Mouse (Mus musculus) embryo, embryonic 10.5 days (tissue): ENCODE measurements around the gene Vav3.

ENCODE experiments used
- DNase-seq: peaks from one replicate; pipeline ENCODE4 v3.0.0-alpha.2; 2015; ENCODE audit warnings: low spot score

Vav3 gene

GRCm38 (mm10) chr3:109352690-109353089 is 12.2 kb downstream of the Vav3 start:
- no peak for DNase-seq

- no peak for DNase-seq
Measured at GRCm38 (mm10) chr3:109353814-109354213, 13.4 kb downstream of the Vav3 start.

- no peak for DNase-seq
Measured at GRCm38 (mm10) chr3:109355158-109355557, 14.7 kb downstream of the Vav3 start.

- DNase-seq = no peak
Measured at GRCm38 (mm10) chr3:109360746-109361145, 20.3 kb downstream of the Vav3 start.

GRCm38 (mm10) chr3:109361882-109362281 is 21.4 kb downstream of the Vav3 start:
- DNase-seq = no peak

- no peak for DNase-seq
Measured at GRCm38 (mm10) chr3:109362310-109362709, 21.9 kb downstream of the Vav3 start.

GRCm38 (mm10) chr3:109363522-109363921 is 23.1 kb downstream of the Vav3 start:
- DNase-seq = no peak

- DNase-seq = no peak
Measured at GRCm38 (mm10) chr3:109365875-109366274, 25.4 kb downstream of the Vav3 start.

- no peak for DNase-seq
Measured at GRCm38 (mm10) chr3:109366411-109366851, 26.0 kb downstream of the Vav3 start.

- no peak for DNase-seq
Measured at GRCm38 (mm10) chr3:109368383-109369289, 28.2 kb downstream of the Vav3 start.

- no peak for DNase-seq
Measured at GRCm38 (mm10) chr3:109371576-109371975, 31.1 kb downstream of the Vav3 start.

GRCm38 (mm10) chr3:109372678-109373077 is 32.2 kb downstream of the Vav3 start:
- no peak for DNase-seq

GRCm38 (mm10) chr3:109378278-109378677 is 37.8 kb downstream of the Vav3 start:
- no peak for DNase-seq

GRCm38 (mm10) chr3:109378684-109379083 is 38.2 kb downstream of the Vav3 start:
- DNase-seq = no peak

- no peak for DNase-seq
Measured at GRCm38 (mm10) chr3:109388730-109389129, 48.3 kb downstream of the Vav3 start.

- no peak for DNase-seq
Measured at GRCm38 (mm10) chr3:109401527-109401926, 61.1 kb downstream of the Vav3 start.

- DNase-seq = no peak
Measured at GRCm38 (mm10) chr3:109411294-109411693, 70.8 kb downstream of the Vav3 start.

GRCm38 (mm10) chr3:109420403-109420802 is 80.0 kb downstream of the Vav3 start:
- DNase-seq = no peak

- DNase-seq = no peak
Measured at GRCm38 (mm10) chr3:109421019-109421418, 80.6 kb downstream of the Vav3 start.

- no peak for DNase-seq
Measured at GRCm38 (mm10) chr3:109423440-109424079, 83.1 kb downstream of the Vav3 start.

- peak; percentile 18 for DNase-seq
Measured at GRCm38 (mm10) chr3:109431285-109431684, 90.8 kb downstream of the Vav3 start.

- DNase-seq = no peak
Measured at GRCm38 (mm10) chr3:109438552-109438951, 98.1 kb downstream of the Vav3 start.

- no peak for DNase-seq
Measured at GRCm38 (mm10) chr3:109439253-109439652, 98.8 kb downstream of the Vav3 start.
